Mouse (Mus musculus): Measurements from ENCODE around the gene Btnl2. TPM values are rescaled to one million over a fixed set of nuclear protein-coding genes. Genes with fewer than 3 reads are reported as not detected.

The Btnl2 gene
- polyA plus RNA-seq, 1 experiment from 2014 or later, result not detected

DNA sequence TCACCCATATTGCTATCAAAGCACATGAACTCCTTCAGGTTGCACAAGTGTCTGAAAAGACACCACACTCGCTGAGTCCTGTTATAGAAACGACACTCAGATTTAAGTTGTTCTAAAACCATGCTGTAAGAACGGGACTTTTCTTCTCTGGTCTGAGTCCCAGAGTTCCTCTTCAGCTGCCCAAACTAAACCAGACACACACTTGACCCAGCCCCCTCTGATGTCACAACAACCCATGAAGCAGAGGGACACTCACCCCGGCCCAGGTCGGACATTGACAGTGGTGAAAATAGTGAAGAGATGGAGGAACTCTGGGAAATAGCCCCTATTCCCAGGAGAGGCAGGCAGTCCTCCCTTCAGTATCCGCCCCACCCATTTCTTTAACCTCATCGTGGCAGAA is 36.9 kb downstream of the Btnl2 start:
- H3K27ac ChIP-seq, result 0 out of 2 replicates have a peak overlapping the region, but pooled peaks have one; percentile 66
- peaks cover 15% of the 10 kb centered on the region for H3K27me3 ChIP-seq (ENCODE audit: poor library complexity, severe bottlenecking)
- peaks cover 8% of the 10 kb centered on the region for H3K4me1 ChIP-seq
- no peaks in the 10 kb centered on the region; the same call in 1 of the 2 replicates for H3K9me3 ChIP-seq
- no peak for DNase-seq (ENCODE audit: extremely low spot score, low spot score)
- peak overlapping the region; percentile 51 for H3K4me3 ChIP-seq
- 75% methylated on average over 7 of the region's 7 CpGs for WGBS
- H3K36me3 ChIP-seq (replicated peaks), result no peaks in the 10 kb centered on the region

DNA sequence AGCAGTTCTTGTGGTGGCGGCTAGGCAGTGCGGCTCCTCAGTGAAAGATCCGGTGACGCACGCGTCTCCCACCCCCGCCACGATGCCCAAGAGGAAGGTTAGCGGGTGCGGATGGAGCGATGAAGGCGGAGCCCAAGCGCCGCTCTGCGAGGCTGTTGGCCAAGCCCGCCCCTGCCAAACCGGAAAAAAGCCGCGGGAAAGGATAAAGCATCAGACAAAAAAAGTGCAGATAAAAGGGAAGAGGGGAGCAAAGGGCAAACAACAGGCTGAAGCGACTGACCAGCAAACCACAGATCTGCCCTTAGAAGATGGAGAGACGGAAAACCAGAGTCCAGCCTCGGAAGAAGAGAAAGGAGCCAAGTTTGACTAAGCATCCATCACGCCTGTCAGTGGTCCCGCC is 37.7 kb downstream of the Btnl2 start:
- Histone ChIP-seq H3K4me1 (peaks cover 8% of the 10 kb centered on the region), H3K9me3 (no peaks in the 10 kb centered on the region; the same call in 1 of the 2 replicates), H3K27ac (peak overlapping the region; percentile 66), H3K36me3 (replicated peaks) (no peaks in the 10 kb centered on the region), H3K27me3 (ENCODE audit: poor library complexity, severe bottlenecking) (peaks cover 15% of the 10 kb centered on the region), H3K4me3 (peak overlapping the region; percentile 51)
- 5% methylated on average over 24 of the region's 24 CpGs for WGBS
- peak; percentile 61 for DNase-seq (ENCODE audit: extremely low spot score, low spot score)

DNA sequence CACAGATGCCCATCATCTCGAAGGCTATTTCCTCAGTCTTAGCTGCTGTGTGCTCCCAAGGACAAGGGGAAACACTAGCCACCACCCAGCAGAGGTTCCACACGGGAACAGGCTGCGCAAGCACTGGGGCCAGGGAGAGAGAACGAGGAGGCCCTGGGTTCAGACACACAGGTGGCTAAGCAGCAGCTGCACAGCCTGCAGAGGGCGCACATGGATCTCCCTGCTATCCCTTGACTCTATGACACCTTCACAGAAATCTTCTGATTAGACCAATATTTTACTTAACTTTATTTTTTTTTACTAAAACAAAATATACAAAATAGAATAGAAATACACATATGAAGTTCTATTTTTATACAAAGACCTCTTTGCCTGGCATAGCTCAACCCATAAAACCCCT is 42.7 kb downstream of the Btnl2 start:
- Histone ChIP-seq H3K36me3 (replicated peaks) (no peaks in the 10 kb centered on the region), H3K4me1 (peaks cover 17% of the 10 kb centered on the region), H3K27me3 (ENCODE audit: poor library complexity, severe bottlenecking) (no peaks in the 10 kb centered on the region; the same call in 1 of the 2 replicates), H3K4me3 (no peak overlapping the region), H3K27ac (no peak overlapping the region), H3K9me3 (no peaks in the 10 kb centered on the region; the same call in 1 of the 2 replicates)
- DNase-seq (ENCODE audit: extremely low spot score, low spot score), result no peak
- 73% methylated on average over 5 of the region's 5 CpGs for WGBS

DNA sequence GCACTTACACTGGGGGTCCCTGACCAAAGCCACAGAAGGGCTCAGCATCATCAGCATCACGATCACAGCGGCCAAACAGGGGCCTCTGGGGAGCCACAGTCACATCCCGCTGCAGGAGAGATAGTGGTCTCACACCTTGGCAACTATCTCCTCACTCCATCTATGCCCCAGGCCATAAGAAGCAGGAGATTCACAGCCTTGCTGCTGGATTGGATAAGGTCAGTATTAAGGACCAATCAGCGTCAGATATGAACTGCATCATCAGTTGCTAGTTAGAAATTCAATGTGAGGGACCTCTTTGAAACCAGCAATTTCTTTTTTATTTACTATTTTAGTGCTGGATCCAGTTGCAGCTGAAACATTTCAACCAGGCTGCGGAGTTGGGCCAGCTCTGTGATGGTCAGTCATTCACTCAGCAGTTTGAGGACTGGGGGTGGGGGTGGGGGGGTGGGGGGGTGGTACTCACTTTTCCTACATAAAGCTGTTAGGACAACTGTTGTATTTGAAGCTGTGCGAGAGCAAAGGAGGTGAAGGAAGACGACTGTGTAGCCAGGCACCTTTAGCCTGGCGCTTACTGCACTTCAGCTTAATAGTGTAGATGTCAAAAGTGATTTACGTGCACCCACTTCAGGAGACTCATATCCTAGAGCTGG is 43.6 kb downstream of the Btnl2 start:
- peak overlapping the region; percentile 69 for H3K4me3 ChIP-seq
- no peaks in the 10 kb centered on the region for H3K36me3 ChIP-seq (replicated peaks)
- H3K27ac ChIP-seq, result peak overlapping the region; percentile 97
- no peaks in the 10 kb centered on the region; the same call in 1 of the 2 replicates for H3K9me3 ChIP-seq
- no peaks in the 10 kb centered on the region for H3K27me3 ChIP-seq (ENCODE audit: poor library complexity, severe bottlenecking)
- 9% methylated on average over 9 of the region's 9 CpGs for WGBS
- peak; percentile 20 for DNase-seq (ENCODE audit: extremely low spot score, low spot score)
- H3K4me1 ChIP-seq, result peaks cover 16% of the 10 kb centered on the region

DNA sequence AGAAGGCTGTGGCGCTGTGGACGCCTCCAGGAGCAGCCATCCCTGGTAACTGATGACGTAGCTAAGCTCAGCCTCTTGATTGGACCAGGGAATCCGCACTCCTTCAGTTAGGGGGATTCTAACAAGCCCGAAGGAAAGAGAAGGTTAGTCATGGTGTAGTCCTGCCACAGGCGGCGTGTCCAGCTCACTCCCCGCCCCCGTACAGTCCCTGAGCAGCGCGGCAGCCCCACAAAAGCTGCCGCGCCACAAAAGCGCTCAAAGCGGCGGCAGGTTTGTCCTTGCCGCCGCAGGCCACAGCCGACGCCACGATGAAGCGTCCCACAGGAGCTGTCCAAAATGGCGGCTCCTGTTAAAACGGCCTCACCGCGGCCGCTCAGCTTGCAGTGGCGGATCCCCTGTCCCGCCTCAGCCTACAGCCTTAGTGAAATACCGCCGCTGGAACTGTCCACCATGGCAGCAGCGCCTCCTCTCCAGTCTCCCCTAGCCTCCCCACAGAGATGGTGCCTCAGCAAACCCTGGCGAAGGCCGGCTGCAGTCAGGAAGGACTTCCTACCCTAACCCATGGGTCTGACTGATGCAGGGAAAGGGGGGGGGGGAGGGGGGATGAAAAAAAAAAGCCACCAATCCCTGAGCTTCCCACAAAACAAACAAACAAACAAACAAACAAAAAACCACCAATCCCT is 44.2 kb downstream of the Btnl2 start, which contains the start of gene BC051142:
BC051142 (plus strand) TSS at position 110 of the 683 bp plus-strand sequence.
- H3K4me1 ChIP-seq, result peaks cover 16% of the 10 kb centered on the region
- H3K9me3 ChIP-seq, result no peaks in the 10 kb centered on the region; the same call in 1 of the 2 replicates
- H3K4me3 ChIP-seq, result peak within 1 kb of the TSS; percentile 69
- peak within 1 kb of the TSS; percentile 97 for H3K27ac ChIP-seq
- 8% methylated on average over 34 of the region's 34 CpGs for WGBS
- no peaks in the 10 kb centered on the region for H3K36me3 ChIP-seq (replicated peaks)
- DNase-seq (ENCODE audit: extremely low spot score, low spot score), result peak; percentile 79
- no peaks in the 10 kb centered on the region for H3K27me3 ChIP-seq (ENCODE audit: poor library complexity, severe bottlenecking)

DNA sequence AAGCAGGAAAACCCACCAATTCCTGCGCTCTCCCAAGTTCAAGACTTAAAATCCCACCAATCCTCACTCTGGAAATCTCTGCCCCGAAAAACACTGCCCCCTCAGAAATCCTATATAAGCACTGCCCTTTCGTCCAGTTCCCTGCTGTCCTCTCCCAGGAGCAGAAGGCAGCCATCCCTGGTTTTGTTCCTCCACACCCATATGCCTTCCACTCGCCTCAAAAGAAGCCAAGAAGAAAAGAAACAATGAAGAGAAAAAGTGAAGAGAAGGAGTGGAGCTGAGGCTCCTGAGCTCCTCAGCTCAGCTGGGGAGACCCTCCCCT is 44.7 kb downstream of the Btnl2 start:
- peak overlapping the region; percentile 97 for H3K27ac ChIP-seq
- peak overlapping the region; percentile 69 for H3K4me3 ChIP-seq
- 43% methylated on average over 4 of the region's 4 CpGs for WGBS
- H3K36me3 ChIP-seq (replicated peaks), result no peaks in the 10 kb centered on the region
- H3K27me3 ChIP-seq (ENCODE audit: poor library complexity, severe bottlenecking), result no peaks in the 10 kb centered on the region
- H3K9me3 ChIP-seq, result no peaks in the 10 kb centered on the region
- H3K4me1 ChIP-seq, result peaks cover 16% of the 10 kb centered on the region
- no peak for DNase-seq (ENCODE audit: extremely low spot score, low spot score)

DNA sequence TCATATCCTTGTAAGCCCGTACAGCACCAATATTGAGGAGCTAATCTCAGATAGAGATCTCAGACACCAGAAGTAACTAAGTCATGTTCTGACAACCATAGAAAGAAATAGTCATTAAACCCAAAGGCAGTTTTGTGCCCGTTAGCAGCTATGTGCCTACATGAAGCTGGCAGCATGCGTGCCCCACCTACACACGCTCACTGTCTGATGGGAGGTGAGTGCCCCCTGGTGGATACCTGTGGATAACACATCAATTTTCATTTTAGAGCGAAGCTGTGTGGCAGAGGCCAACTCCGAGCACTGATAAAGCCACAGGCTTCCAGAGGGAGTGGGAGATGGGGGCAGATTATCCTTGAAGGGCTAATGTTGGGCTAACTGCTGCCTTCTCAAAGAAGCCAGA is 56.5 kb downstream of the Btnl2 start:
- H3K9me3 ChIP-seq, result no peaks in the 10 kb centered on the region
- no peaks in the 10 kb centered on the region for H3K4me1 ChIP-seq
- H3K27ac ChIP-seq, result no peak overlapping the region
- H3K27me3 ChIP-seq (ENCODE audit: poor library complexity, severe bottlenecking), result no peaks in the 10 kb centered on the region
- 28% methylated on average over 6 of the region's 6 CpGs for WGBS
- H3K4me3 ChIP-seq, result no peak overlapping the region
- H3K36me3 ChIP-seq (replicated peaks), result no peaks in the 10 kb centered on the region
- DNase-seq (ENCODE audit: extremely low spot score, low spot score), result peak; percentile 59

Other genes starting within 250 kb of the Btnl2 start
- 4.5 and 6.9 TPM in 2 replicates for gene H2-DMa, start 235.3 kb upstream of the Btnl2 start, polyA plus RNA-seq (2016; fragmentation: Nextera tagmentation; extraction: Ambion mirVana)
- gene Brd2, start 232.2 kb upstream of the Btnl2 start, polyA plus RNA-seq (2016; fragmentation: Nextera tagmentation; extraction: Ambion mirVana), result 121 and 134 TPM in 2 replicates
- gene H2-DMb2, start 211.5 kb upstream of the Btnl2 start, polyA plus RNA-seq (2016; fragmentation: Nextera tagmentation; extraction: Ambion mirVana), result 0.16 and 0.26 TPM in 2 replicates
- gene H2-DMb1, start 201.8 kb upstream of the Btnl2 start, polyA plus RNA-seq (2016; fragmentation: Nextera tagmentation; extraction: Ambion mirVana), result 0.24 and 0.81 TPM in 2 replicates
- 1.4 and 1.7 TPM in 2 replicates for gene Tap1, start 167.3 kb upstream of the Btnl2 start, polyA plus RNA-seq (2016; fragmentation: Nextera tagmentation; extraction: Ambion mirVana)
- 0.79 and 1.3 TPM in 2 replicates for gene Psmb9, start 167.1 kb upstream of the Btnl2 start, polyA plus RNA-seq (2016; fragmentation: Nextera tagmentation; extraction: Ambion mirVana)
- gene Psmb8, start 157.1 kb upstream of the Btnl2 start, polyA plus RNA-seq (2016; fragmentation: Nextera tagmentation; extraction: Ambion mirVana), result 1.2 and 1.3 TPM in 2 replicates
- 0.18 and 0.60 TPM in 2 replicates for gene Tap2, start 151.3 kb upstream of the Btnl2 start, polyA plus RNA-seq (2016; fragmentation: Nextera tagmentation; extraction: Ambion mirVana)
- not detected in 2 replicates for gene H2-Ob, start 115.9 kb upstream of the Btnl2 start, polyA plus RNA-seq (2016; fragmentation: Nextera tagmentation; extraction: Ambion mirVana)
- gene H2-Ab1, start 97.1 kb upstream of the Btnl2 start, polyA plus RNA-seq (2016; fragmentation: Nextera tagmentation; extraction: Ambion mirVana), result 9.8 and 12.5 TPM in 2 replicates
- gene H2-Aa, start 67.0 kb upstream of the Btnl2 start, polyA plus RNA-seq (2016; fragmentation: Nextera tagmentation; extraction: Ambion mirVana), result 0.17 TPM in 1 of 2 replicates, not detected in the other
- gene H2-Eb1, start 49.0 kb upstream of the Btnl2 start, polyA plus RNA-seq (2016; fragmentation: Nextera tagmentation; extraction: Ambion mirVana), result 0.54 and 1.0 TPM in 2 replicates
- gene H2-Eb2, start 29.2 kb upstream of the Btnl2 start, polyA plus RNA-seq (2016; fragmentation: Nextera tagmentation; extraction: Ambion mirVana), result not detected in 2 replicates
- gene Btnl1, start 22.3 kb downstream of the Btnl2 start, polyA plus RNA-seq (2016; fragmentation: Nextera tagmentation; extraction: Ambion mirVana), result not detected in 2 replicates
- 1.3 and 1.6 TPM in 2 replicates for gene BC051142, start 44.0 kb downstream of the Btnl2 start, polyA plus RNA-seq (2016; fragmentation: Nextera tagmentation; extraction: Ambion mirVana)
- gene Btnl4, start 122.5 kb downstream of the Btnl2 start, polyA plus RNA-seq (2016; fragmentation: Nextera tagmentation; extraction: Ambion mirVana), result not detected in 2 replicates
- gene Btnl6, start 162.5 kb downstream of the Btnl2 start, polyA plus RNA-seq (2016; fragmentation: Nextera tagmentation; extraction: Ambion mirVana), result not detected in 2 replicates
- gene Notch4, start 209.4 kb downstream of the Btnl2 start, polyA plus RNA-seq (2016; fragmentation: Nextera tagmentation; extraction: Ambion mirVana), result 6.1 and 7.0 TPM in 2 replicates
- gene Gpsm3, start 235.0 kb downstream of the Btnl2 start, polyA plus RNA-seq (2016; fragmentation: Nextera tagmentation; extraction: Ambion mirVana), result 5.9 and 6.5 TPM in 2 replicates
- gene Pbx2, start 236.4 kb downstream of the Btnl2 start, polyA plus RNA-seq (2016; fragmentation: Nextera tagmentation; extraction: Ambion mirVana), result 15.6 and 15.7 TPM in 2 replicates
- 2.3 TPM in 2 replicates for gene Ager, start 243.0 kb downstream of the Btnl2 start, polyA plus RNA-seq (2016; fragmentation: Nextera tagmentation; extraction: Ambion mirVana)
- gene Rnf5, start 248.9 kb downstream of the Btnl2 start, polyA plus RNA-seq (2016; fragmentation: Nextera tagmentation; extraction: Ambion mirVana), result 185 and 186 TPM in 2 replicates
- 60.8 and 62.7 TPM in 2 replicates for gene Agpat1, start 249.4 kb downstream of the Btnl2 start, polyA plus RNA-seq (2016; fragmentation: Nextera tagmentation; extraction: Ambion mirVana)